Mouse (Mus musculus): ENCODE measurements around the gene 2310079G19Rik. TPM values are rescaled to one million over a fixed set of nuclear protein-coding genes. Genes with fewer than 3 reads are reported as not detected.
A peak's percentile ranks its signal among the peaks of the same experiment; 100 is the strongest.

The 2310079G19Rik gene
- polyA plus RNA-seq, 1 experiment from 2014 or later: not detected

DNA sequence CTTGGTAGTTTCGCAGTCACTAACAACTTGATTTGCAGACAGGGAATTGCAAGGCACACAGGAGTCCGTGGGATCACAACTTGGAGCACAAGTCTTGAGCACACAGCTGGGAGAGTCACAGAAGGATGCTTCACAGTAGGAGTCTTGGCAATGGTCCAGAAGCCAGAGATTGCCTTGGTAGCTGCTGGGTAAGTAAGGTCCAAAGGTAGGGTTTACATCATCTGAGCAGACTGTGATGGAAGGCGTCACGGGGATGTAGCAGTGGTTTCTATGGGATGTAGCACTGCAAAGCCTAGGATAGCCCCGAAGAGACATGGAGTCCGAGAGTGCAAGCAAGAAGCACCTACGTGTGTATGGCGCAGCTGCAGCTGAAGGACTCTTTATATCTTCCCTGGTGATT, 15.5 kb downstream of the 2310079G19Rik start, which contains the start of gene Krtap24-1:
Gene Krtap24-1 (minus strand): TSS at position 358 of the 400 bp plus-strand sequence.
- in situ Hi-C loops (cut with MboI; ENCODE audit: low pct_unique_long_range_greater_than_20kb): no loop called here
- CTCF ChIA-PET: interaction anchor here (0.9 to 1.4 kb wide), 2 partner anchors 10 to 24 kb away, joined by 3 to 4 read pairs; no protein-coding TSS in a partner anchor
- peaks cover 7% of the 10 kb centered on the region for H3K27me3 ChIP-seq
- ATAC-seq (no peak), DNase-seq (ENCODE audit: low read depth, low spot score) (no peak)
- POLR2A ChIA-PET: no interaction called here
- no peak for TF ChIP-seq CTCF (IDR thresholded peaks at IDR 0.05)

GRCm38 (mm10) chr16:88604570-88604969, 22.9 kb downstream of the 2310079G19Rik start:
- no peak for DNase-seq (ENCODE audit: low read depth, low spot score)
- peaks cover 5% of the 10 kb centered on the region for H3K27me3 ChIP-seq
- in situ Hi-C loops (cut with MboI; ENCODE audit: low pct_unique_long_range_greater_than_20kb): no loop called here
- POLR2A ChIA-PET: no interaction called here
- ATAC-seq: no peak
- TF ChIP-seq CTCF (IDR thresholded peaks at IDR 0.05): no peak
- CTCF ChIA-PET: no interaction called here

DNA sequence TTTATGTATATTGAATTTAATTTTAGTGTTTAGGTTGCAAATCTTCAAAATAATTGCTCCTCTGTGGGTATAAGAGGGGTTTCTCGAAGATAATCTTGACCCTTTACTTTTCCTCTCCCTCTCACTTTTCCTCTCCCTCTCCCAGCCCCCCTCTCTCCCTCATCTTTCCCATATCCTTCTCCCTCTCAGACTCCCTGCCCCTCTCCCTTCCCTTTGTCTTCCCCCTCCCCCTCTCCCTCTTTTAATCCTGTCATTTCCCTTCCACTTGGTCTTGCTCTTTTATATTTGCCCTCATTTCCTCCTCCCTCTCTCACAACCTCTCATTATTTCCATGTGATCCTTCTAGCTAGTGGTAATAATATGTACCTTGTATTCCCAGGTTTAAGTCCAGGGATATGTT, 25.0 kb downstream of the 2310079G19Rik start:
- POLR2A ChIA-PET: no interaction called here
- in situ Hi-C loops (cut with MboI; ENCODE audit: low pct_unique_long_range_greater_than_20kb): no loop called here
- ATAC-seq: no peak

GRCm38 (mm10) chr16:88600303-88600702, 27.2 kb downstream of the 2310079G19Rik start:
- no peak for TF ChIP-seq CTCF (IDR thresholded peaks at IDR 0.05)
- no peak for DNase-seq (ENCODE audit: low read depth, low spot score)
- in situ Hi-C loops (cut with MboI; ENCODE audit: low pct_unique_long_range_greater_than_20kb): no loop called here
- POLR2A ChIA-PET: no interaction called here
- CTCF ChIA-PET: interaction anchor here (1.4 kb wide), 1 partner anchor 11 kb away, joined by 3 read pairs; no protein-coding TSS in a partner anchor
- no peaks in the 10 kb centered on the region for H3K27me3 ChIP-seq
- no peak for ATAC-seq

More for the DNA sequence above, 25.0 kb downstream of the 2310079G19Rik start:
- peaks cover 4% of the 10 kb centered on the region for H3K27me3 ChIP-seq
- CTCF ChIA-PET: interaction anchor here (1.0 kb wide), 1 partner anchor 10 kb away, joined by 3 read pairs; no protein-coding TSS in a partner anchor
- TF ChIP-seq CTCF (IDR thresholded peaks at IDR 0.05): no peak
- no peak for DNase-seq (ENCODE audit: low read depth, low spot score)

DNA sequence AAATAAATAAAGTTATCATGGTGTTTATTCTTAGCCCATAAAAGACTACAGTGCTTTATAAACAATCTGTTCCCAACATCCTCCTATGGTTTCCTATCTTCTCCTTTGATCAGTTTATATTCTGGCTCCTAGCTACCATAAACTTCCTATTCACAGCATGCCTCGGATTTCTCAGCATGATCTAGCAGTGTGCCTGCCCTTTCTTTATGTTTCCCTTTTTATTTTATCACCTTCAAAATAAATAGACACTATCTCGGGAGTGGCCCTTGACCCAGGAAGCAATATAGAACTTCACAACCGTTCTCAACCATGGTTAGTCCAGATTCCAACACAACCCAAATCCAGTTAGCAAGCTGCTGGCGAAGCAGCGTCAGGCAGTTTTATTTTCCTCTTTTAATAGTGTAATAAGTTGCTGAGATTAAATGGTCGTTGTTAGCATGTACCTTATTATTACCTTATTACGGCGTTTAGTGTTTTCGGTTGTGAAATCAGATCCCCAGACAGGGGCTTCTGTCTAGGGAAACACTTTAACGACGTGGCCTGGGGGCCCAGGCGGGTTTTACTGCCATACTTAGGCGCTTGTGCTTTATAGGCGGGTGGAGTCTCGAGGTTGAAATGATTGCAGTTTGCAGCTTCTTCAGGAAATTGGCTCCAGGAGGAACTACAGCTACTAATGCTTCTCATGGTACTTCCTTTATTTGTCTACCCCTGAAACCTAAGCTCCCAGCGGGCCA, 27.8 kb downstream of the 2310079G19Rik start:
- ATAC-seq (no peak), DNase-seq (ENCODE audit: low read depth, low spot score) (no peak)
- in situ Hi-C loops (cut with MboI; ENCODE audit: low pct_unique_long_range_greater_than_20kb): no loop called here
- H3K27me3 ChIP-seq: no peaks in the 10 kb centered on the region
- ChIA-PET POLR2A (no interaction called here), CTCF (interaction anchor here (1.4 kb wide), 1 partner anchor 11 kb away, joined by 3 read pairs; no protein-coding TSS in a partner anchor)
- no peak for TF ChIP-seq CTCF (IDR thresholded peaks at IDR 0.05)

GRCm38 (mm10) chr16:88592758-88593157, 34.7 kb downstream of the 2310079G19Rik start:
- no peaks in the 10 kb centered on the region for H3K27me3 ChIP-seq
- in situ Hi-C loops (cut with MboI; ENCODE audit: low pct_unique_long_range_greater_than_20kb): loop anchor here (5.0 kb wide), 1 partner anchor 215 kb away; no protein-coding TSS in a partner anchor
- peak; percentile 77 for TF ChIP-seq CTCF (IDR thresholded peaks at IDR 0.05)
- ChIA-PET CTCF (interaction anchor here (0.6 to 1.5 kb wide), 10 partner anchors 9 to 260 kb away, joined by 3 to 10 read pairs (median 4); no protein-coding TSS in a partner anchor), POLR2A (no interaction called here)
- no peak for ATAC-seq
- DNase-seq (ENCODE audit: low read depth, low spot score): no peak

DNA sequence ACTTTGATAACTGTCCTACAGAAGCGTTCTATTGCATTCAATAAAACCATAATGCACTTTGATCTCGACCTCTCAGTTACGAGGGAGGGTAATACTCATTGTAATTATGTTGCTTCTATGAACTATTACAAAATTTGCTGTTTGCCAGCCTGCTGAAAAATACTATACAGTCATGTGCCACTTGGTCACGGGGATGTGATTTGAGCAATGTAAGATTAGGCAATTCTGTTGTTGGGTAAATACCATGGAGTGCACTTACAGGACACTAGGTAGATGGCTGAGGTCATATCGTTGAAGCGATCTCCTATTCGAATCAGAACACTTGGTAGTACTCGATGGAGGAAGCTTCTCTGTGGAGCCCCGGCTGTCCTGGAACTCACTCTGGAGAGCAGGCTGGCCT, 44.1 kb downstream of the 2310079G19Rik start:
- no peak for ATAC-seq
- no peak for DNase-seq (ENCODE audit: low read depth, low spot score)
- in situ Hi-C loops (cut with MboI; ENCODE audit: low pct_unique_long_range_greater_than_20kb): no loop called here
- no peaks in the 10 kb centered on the region for H3K27me3 ChIP-seq
- TF ChIP-seq CTCF (IDR thresholded peaks at IDR 0.05): no peak
- CTCF ChIA-PET: interaction anchor here (1.1 kb wide), 1 partner anchor 42 kb away, joined by 3 read pairs; no protein-coding TSS in a partner anchor
- POLR2A ChIA-PET: no interaction called here

Other genes with a start within 250 kb of the 2310079G19Rik start
- not detected for gene Cldn17, start 120.7 kb downstream of the 2310079G19Rik start, polyA plus RNA-seq (2021)
- 0.08 TPM for gene Cldn8, start 64.5 kb downstream of the 2310079G19Rik start, polyA plus RNA-seq (2021)
- not detected for gene Krtap24-1, start 15.4 kb downstream of the 2310079G19Rik start, polyA plus RNA-seq (2021)
- not detected for gene Krtap26-1, start 20.1 kb upstream of the 2310079G19Rik start, polyA plus RNA-seq (2021)
- gene Krtap27-1, start 44.0 kb upstream of the 2310079G19Rik start, polyA plus RNA-seq (2021): not detected
- gene 2310061N02Rik, start 80.3 kb upstream of the 2310079G19Rik start, polyA plus RNA-seq (2021): not detected
- gene Krtap13-1, start 101.2 kb upstream of the 2310079G19Rik start, polyA plus RNA-seq (2021): not detected
- gene Krtap13, start 124.0 kb upstream of the 2310079G19Rik start, polyA plus RNA-seq (2021): not detected
- gene 2310034C09Rik, start 131.2 kb upstream of the 2310079G19Rik start, polyA plus RNA-seq (2021): not detected
- not detected for gene 2310057N15Rik, start 146.5 kb upstream of the 2310079G19Rik start, polyA plus RNA-seq (2021)
- gene Gm5965, start 150.2 kb upstream of the 2310079G19Rik start, polyA plus RNA-seq (2021): not detected
- not detected for gene Gm20741, start 184.6 kb upstream of the 2310079G19Rik start, polyA plus RNA-seq (2021)
- gene Krtap15, start 192.5 kb upstream of the 2310079G19Rik start, polyA plus RNA-seq (2021): not detected
- gene Krtap14, start 198.5 kb upstream of the 2310079G19Rik start, polyA plus RNA-seq (2021): not detected
- gene Krtap19-1, start 241.7 kb upstream of the 2310079G19Rik start, polyA plus RNA-seq (2021): not detected
- not detected for gene Krtap19-2, start 246.6 kb upstream of the 2310079G19Rik start, polyA plus RNA-seq (2021)

Measured in Patski (cell line).